Mouse (Mus musculus) skeletal muscle tissue, adult 2 months (tissue): ENCODE data around the gene Pgm5.

Source experiments
- DNase-seq: peaks from one replicate; pipeline ENCODE4 v3.0.0-alpha.2; 2012; ENCODE audit warnings: low read depth, low spot score

Pgm5 gene

DNA sequence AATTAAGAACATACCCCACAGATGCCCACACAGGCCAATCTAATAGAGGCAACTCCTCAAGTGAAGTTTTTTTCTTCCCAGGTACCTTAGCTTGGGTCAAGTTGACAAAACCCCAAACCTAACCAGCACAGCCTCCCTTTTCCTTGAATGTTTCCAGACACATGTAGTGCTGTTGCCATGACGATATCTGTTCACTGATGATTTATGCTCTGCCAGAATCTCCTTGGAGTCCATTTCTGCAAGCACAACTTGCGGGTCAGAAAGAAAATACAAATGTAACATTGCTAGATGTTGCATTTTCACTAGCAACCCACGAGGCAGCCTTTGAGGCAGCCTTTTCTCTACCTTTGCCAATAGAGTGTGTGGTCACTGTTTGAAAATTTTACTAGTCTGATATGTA, 194.1 kb downstream of the Pgm5 start:
- DNase-seq, result no peak

DNA sequence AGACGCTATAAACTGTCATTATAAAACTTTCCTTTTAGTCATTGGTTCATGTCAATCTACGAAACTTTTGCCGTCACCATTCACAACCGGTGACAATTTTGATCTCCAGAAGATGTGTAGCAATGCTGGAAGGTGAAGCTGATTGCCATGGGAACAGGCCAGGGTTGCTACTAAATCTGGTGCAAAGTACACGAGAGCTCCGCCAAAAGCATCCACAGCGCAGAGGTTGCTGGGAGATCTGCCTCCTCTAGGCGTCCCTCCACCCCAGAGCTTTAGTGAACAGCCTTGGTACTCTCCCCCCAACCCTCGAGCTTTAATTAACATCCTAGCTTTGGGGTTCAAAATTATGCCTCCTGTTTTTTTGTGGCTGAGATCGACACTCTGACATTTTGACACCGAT, 195.9 kb downstream of the Pgm5 start:
- DNase-seq, result no peak

DNA sequence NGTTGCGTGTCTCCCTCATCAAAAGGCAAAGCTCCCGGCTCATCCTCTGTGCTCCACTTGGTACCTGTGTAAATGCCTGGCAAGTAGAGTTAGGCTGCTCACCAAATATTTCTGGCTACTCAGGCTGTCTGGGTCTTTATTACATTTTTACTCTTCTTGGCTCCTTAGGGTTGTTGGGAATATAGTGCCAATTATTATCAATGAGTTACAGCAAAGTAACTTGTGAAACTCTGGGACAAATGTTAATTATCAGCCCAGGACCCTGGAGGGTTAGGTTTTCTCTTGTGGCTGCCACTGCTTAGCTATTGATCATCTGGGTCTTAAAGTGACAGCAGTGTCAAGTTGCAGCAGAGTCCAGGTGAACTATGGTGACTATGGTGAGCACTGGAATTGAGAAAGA, 199.3 kb downstream of the Pgm5 start:
- DNase-seq, result no peak

DNA sequence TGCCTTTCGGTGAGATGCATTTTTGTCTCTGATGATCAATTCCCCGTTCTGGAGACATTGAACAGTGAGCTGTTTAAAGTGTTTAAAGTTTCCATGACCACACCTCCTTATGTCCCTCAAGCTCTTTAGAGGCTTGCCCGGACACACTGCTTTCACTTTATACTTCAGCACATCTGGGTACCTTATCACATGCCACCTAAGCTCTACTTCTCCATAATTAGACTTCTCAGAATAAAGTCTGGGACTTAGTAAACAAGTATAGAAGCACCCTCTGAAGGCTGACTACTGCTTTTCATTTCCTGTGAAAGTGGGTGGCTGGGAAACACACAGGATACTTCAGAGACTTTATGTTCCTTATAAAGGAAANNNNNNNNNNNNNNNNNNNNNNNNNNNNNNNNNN, 204.7 kb downstream of the Pgm5 start:
- no peak for DNase-seq

DNA sequence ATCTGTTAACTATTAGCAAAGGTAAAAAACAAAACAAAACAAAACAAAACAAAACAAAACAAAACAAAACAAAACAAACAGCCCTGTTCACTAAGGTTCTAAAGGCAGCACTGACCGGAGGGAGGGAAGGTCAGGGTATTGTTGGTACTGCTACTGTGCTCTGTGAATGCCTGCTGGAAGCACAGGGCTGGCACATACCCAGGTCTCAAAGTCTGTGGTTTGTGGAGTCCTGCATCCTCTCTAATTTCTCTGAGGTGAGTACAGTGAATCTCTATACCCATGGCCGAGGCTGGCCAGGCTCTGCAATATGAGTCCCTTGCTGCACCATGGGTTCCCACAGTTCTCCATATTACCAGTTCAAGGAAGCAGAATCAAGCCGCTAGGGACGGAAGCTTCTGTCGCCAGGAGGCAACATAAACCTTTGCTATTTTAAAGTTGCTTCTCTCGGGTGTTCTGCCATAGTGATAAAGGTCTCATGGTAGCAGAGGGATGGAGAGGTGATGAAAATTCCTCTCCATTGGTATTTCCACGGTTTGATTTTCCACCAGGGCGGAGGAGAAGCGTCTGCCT, 208.3 kb downstream of the Pgm5 start:
- no peak for DNase-seq

DNA sequence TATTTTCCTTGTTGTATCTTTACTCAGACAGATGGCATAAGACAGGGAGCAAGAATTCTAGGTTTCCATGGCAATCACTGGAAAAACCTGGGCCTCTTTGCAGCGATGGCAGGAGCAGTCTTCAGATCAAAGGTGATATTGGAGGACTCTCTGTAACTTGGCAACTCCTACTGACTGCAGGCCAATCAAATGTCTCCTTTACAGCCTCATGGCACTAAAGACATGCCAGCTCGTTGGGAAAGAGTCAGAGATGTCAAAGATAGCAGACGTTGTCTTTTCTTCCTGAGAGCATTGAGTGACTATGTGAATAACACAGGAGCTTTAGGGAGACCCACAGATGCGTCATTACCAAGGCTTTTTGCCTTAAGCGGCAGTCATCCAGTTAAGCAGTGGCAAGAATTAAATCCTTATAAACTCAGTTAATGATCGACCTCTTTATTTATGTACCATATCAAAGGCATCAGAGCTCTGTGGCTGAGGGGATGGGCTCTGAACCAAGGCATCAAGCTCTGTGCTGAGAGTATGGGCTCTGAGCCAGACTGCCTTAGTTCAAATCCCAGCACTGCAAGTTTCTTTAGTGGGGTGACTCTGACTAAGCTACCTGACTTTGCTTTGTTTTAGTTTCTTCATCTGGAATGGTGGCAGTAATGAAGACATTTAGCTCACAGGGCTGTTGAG, 209.2 kb downstream of the Pgm5 start:
- DNase-seq, result no peak

DNA sequence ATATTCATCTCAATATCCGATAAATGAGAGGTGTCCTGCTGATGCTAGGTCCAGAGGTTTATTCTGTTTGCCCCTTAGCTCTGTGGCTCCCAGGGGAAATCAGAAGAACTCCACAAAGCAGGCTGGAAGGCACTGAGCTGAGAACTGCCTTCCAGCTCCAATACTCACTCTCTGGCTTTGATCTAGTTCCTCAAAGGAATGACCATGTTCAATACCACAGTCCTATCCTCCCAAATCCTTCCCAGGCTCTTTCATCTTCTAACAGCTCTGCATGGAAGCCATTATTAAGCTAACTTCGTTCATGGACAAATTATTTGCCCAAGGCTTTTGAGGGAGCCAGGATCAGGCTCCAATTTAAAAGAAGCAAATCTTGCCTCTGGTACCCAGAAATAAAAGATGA, 210.1 kb downstream of the Pgm5 start:
- no peak for DNase-seq

DNA sequence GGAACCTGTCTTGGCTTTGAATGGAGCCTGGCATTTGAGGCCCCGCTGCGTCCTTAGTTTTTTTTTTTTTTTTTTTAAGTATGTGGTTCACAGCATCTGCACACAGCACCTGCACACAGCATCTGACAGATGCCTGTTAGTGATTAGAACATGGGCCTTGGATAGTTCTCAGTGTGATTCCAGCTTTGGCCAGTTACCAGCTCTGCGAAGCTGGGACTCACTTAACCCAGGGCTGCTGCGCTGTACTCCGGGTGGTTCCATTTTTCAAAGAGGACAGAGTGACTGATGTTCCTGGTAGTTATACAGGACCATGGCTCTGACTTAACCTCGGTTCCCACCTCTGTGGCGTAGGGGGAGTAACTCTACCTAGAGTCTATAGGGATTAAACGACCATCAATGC, 211.2 kb downstream of the Pgm5 start:
- no peak for DNase-seq

DNA sequence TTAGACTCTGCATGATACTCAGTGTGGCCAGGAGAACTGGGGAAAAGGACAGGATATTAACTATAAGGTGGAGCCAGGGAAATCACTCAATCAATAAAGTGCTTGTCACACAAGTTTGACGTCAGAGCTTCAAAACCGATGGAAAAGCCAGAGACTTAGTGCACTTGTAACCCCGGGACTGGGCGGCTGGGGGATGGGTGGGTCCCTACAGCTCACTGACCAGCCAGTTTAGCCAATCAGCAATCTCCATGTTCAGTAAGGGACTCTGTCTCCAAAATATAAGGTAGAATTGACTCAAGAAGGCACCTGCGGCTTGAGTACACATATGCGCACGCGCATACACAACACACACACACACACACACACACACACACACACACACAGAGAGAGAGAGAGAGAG, 213.6 kb downstream of the Pgm5 start:
- DNase-seq, result no peak

DNA sequence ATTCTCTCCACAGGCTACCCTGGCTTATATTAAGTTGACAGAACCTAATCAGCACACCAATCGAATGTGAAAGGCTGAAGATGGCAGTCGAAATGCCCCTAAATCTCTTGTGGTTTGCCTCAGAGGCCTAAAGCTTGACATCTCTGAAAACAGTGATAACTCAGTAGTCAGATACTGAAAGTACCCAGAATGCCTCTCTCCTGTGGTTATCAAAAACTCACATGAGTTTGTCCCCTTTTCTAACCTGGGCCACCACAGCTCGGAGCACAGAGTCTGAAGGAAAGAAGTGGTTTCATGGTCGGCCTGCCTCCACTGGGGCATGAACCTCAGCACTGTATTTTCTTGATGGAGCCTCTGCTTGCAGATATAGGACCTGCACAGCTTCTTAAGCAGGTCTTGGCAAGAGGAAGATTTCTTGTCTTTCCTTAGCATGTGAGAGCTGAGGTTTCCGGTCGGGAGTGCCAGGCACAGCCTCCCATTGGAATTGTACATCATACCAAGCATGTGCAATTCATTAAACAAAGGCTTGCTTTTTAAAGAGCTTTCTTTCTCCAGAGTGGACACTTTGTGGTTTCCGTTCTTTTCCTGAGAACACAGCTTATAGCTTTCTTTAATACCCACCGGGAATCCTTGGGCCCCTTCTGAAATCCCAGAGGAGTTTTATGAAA, 215.4 kb downstream of the Pgm5 start:
- no peak for DNase-seq

DNA sequence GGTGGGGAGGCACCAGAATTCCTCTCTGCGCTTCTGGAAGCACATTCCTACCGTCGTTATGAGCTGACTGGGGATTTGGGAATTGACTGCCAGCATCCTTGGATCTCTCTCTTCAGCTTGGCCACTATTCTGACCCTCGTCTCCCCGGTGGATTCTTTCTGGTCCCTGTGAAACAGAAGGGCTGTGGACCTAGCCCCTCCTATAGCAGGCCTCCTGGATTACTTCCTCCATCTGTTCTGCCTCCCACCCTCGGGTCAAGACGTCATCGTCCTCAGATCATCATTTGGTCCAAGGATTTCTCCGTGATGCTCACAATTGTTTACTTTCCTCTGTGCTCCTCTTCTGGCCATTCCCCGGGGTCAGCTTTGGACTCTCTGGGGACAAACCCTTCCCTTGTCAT, 216.7 kb downstream of the Pgm5 start:
- DNase-seq, result peak; percentile 23

DNA sequence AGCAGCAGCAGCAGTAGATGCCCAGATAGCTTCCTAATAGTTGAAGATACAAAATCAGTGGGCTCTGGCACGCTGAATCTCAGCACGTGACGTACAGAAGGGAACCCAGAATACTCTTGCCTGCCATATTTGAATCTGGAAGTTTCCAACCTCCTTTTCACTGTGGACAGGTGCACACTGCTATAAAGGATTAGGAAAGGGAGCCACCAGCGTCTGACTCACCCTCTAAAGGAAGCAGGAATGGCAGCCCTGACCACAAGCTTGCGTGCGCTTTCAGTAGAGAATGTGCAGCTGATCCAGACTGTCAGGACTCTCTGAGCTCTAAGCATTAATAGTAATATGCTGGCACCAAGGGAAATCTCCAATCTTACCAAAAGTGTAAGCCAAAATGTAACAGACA, 220.7 kb downstream of the Pgm5 start:
- no peak for DNase-seq

DNA sequence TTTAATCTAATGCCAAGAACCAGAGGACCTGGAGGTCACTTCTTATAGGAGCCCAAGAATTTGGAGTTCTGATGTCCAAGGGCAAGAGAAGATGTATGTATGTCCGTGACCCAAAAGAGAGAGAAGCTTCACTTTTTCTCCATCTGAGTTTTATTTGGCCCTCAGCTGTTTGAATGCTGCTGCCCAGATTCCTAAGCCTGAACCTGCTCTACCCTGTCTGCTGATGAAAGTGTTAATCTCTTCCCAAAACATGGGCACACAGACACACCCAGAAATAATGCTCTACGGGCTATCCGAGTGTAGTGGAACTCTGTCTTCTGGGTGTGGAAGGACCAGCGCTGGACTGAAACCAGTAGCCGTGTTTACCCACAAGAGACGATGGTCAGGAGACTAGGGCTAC, 223.7 kb downstream of the Pgm5 start:
- no peak for DNase-seq

DNA sequence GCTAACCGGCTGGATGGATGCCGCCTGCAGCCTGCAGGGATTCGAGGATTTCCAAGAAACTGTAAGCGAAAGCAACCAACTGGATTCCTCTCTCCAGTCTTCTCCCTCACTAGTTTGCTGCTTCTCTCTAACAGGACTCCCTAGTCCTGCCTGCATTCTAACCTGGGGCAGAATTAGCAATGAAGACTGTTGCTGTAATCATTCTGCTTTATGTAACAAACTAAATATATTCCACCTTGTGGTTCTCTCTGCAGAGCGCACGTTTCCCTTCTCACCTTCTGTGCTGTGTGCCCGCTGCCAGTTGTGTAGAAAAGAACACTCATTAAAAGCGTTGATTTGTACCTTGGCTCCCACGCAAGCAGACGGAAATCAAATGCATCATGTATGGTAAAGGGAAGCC, 225.0 kb downstream of the Pgm5 start:
- DNase-seq, result no peak

DNA sequence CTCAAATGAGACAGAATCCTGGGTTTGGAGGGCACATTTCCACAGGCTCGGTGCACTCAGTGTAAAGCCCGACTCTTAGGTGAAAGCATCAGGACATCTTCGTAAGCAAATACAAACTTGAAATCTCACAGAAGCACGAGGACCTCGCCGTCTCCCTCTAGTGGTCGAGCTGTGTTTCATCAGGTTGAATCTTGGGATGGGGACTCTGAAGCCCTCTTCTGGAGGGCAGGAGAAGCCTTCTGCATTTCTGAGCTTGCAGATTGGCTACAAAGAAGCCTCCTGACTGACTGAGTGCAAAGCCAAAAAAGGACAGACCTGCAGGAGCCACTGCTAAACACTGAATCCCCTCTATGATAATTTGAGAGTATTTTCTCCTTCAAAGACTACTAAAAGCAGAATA, 227.1 kb downstream of the Pgm5 start:
- DNase-seq, result peak; percentile 54
